Comparison of ENCODE assay signal across 8 mouse cellular contexts in the genomic region with DNA sequence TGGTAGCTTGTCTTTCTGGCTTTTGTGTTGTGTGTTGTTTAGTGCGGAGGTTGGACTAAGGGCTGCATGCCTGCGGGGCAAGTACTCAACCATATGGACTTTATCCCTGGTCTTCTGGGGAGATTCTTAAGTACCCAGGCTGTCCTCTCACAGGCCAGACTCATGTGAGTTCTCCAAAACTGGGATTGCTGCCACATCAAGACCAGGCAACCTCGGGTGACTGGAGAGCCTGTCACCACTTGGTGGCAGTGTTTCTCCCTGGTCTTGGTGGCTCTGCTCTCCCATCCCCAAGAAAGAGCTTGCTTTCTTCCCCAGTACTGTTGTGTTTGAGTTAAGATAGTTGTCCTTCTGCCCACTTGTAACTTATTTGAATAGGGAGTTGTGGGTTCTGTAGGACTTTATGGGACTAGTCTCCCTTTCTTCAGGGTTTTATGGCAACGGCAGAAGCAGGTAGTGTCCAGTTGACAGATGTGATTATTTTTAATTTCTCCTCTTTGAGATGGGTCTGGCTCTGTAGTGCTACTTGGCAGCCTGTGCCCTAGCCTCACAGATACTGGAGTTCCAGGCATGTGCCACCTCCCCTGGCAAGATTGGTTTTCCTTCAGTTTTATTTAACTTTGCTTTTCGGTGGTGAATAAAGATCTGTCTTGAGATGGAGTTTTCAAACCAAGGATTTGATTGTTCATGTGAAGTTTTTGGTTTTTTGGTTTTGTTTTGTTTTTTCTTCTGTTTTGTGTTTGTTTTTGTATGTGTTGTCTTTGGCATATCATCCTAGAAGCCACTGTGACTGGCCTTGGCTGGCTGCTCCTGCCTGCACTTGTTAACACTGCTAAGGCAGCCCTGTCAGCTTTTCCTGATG.
DNase-seq lines count a peak whose midpoint lies in the region; ATAC-seq and TF ChIP-seq lines count a peak whose summit lies in the region.

No protein-coding gene starts in this region.

- no peak overlapping the region for H3K9ac ChIP-seq in heart, embryonic 15.5 days
- no peak overlapping the region for H3K9ac ChIP-seq in liver, embryonic 12.5 days
- H3K9ac ChIP-seq in stomach, embryonic 15.5 days = no peak overlapping the region

- 49% methylated on average over 5 of the region's 5 CpGs for WGBS in heart, embryonic 15.5 days
- WGBS in liver, embryonic 12.5 days (ENCODE audit: insufficient replicate concordance) = 64% methylated on average over 5 of the region's 5 CpGs
- WGBS in stomach, embryonic 15.5 days = 45% methylated on average over 5 of the region's 5 CpGs

- TF ChIP-seq POLR2A in brain, embryonic 14.5 days (IDR thresholded peaks at IDR 0.05; ENCODE audit: borderline replicate concordance, extremely low read depth, insufficient read depth, insufficient read length, poor library complexity, severe bottlenecking) = no peak

- peak; percentile 97 for TF ChIP-seq CTCF in brain, embryonic 14.5 days (IDR thresholded peaks at IDR 0.05; ENCODE audit: borderline replicate concordance, extremely low read depth, insufficient read depth, insufficient read length)

- H3K4me3 ChIP-seq in heart, embryonic 15.5 days = no peak overlapping the region
- no peak overlapping the region for H3K4me3 ChIP-seq in liver, embryonic 12.5 days
- no peak overlapping the region for H3K4me3 ChIP-seq in stomach, embryonic 15.5 days (replicated peaks)

- no peak overlapping the region for H3K4me2 ChIP-seq in heart, embryonic 15.5 days
- H3K4me2 ChIP-seq in liver, embryonic 12.5 days = no peak overlapping the region
- H3K4me2 ChIP-seq in stomach, embryonic 15.5 days = no peak overlapping the region

- peak overlapping the region; percentile 40; the same call in 1 of the 2 replicates for H3K27ac ChIP-seq in heart, embryonic 15.5 days
- no peak overlapping the region for H3K27ac ChIP-seq in liver, embryonic 12.5 days
- peak overlapping the region; percentile 38; the same call in 1 of the 2 replicates for H3K27ac ChIP-seq in stomach, embryonic 15.5 days

- no peaks in the 10 kb centered on the region for H3K27me3 ChIP-seq in heart, embryonic 15.5 days
- no peaks in the 10 kb centered on the region for H3K27me3 ChIP-seq in liver, embryonic 12.5 days (replicated peaks)
- no peaks in the 10 kb centered on the region for H3K27me3 ChIP-seq in stomach, embryonic 15.5 days (replicated peaks)

- peak; percentile 11 to 41 for DNase-seq in CD8-positive naive resting alpha-beta T cell, adult 2 months (ENCODE audit: low read depth in 2 of 2, low spot score in 2 of 2)
- peak; percentile 92 for DNase-seq in brain, embryonic 14.5 days (ENCODE audit: low read depth)
- peak; percentile 94 for DNase-seq in fibroblast of lung, adult 2 months (ENCODE audit: low read depth)
- peak; percentile 93 for DNase-seq in kidney, postnatal 10 days
- DNase-seq in natural killer cell, adult 2 months (ENCODE audit: low spot score in 2 of 2) = peak; percentile 25 to 50

- H3K36me3 ChIP-seq in heart, embryonic 15.5 days = peaks cover 10% of the 10 kb centered on the region
- H3K36me3 ChIP-seq in liver, embryonic 12.5 days = peaks cover 43% of the 10 kb centered on the region
- peaks cover 8% of the 10 kb centered on the region; the same call in 1 of the 2 replicates for H3K36me3 ChIP-seq in stomach, embryonic 15.5 days

- peaks cover 20% of the 10 kb centered on the region for H3K4me1 ChIP-seq in heart, embryonic 15.5 days (replicated peaks)
- H3K4me1 ChIP-seq in liver, embryonic 12.5 days = peaks cover 5% of the 10 kb centered on the region; the same call in 1 of the 2 replicates
- H3K4me1 ChIP-seq in stomach, embryonic 15.5 days = peaks cover 14% of the 10 kb centered on the region

- H3K9me3 ChIP-seq in heart, embryonic 15.5 days (replicated peaks) = no peaks in the 10 kb centered on the region
- H3K9me3 ChIP-seq in liver, embryonic 12.5 days (replicated peaks) = no peaks in the 10 kb centered on the region
- no peaks in the 10 kb centered on the region for H3K9me3 ChIP-seq in stomach, embryonic 15.5 days

- peak; percentile 67 for ATAC-seq in heart, embryonic 15.5 days (replicated peaks; ENCODE audit: insufficient number of reproducible peaks, insufficient read depth, low FRiP score, low read depth)
- peak; percentile 47; the same call in 1 of the 2 replicates for ATAC-seq in liver, embryonic 12.5 days
- peak; percentile 72; the same call in 1 of the 2 replicates for ATAC-seq in stomach, embryonic 15.5 days (ENCODE audit: insufficient read depth, low FRiP score, low read depth)

Comparison
In these comparisons a context has a peak if more than half of its experiments do, and no peak if none do; other contexts are left out.
1. DNase-seq: peak in every context shown above with its lines; median percentile 94 in fibroblast of lung, adult 2 months; 93 in kidney, postnatal 10 days; 92 in brain, embryonic 14.5 days; 38 in natural killer cell, adult 2 months; 26 in CD8-positive naive resting alpha-beta T cell, adult 2 months.